Comparison of ENCODE assay signal across 8 mouse cellular contexts in the genomic region with DNA sequence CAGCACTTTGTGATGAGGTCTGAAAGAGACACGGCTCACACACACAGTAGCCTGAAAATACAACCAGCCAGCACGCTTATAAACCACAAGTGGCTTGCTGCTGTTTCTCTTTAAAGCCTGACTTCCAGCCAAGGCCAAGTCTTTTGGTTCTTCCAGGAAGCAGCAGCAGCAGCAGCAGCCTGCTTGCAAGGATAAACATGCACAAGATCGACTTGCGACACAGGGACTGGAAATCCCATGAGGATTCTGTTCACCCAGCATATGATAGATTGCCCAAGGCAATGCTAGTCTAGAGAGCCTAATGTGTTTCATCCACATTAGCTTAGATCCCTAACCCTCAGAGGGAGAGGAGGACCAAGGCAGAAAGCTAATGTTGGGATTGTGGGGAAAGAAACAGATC. TPM values are rescaled to one million over a fixed set of nuclear protein-coding genes. Genes with fewer than 3 reads are reported as not detected.
DNase-seq lines count a peak whose midpoint lies in the region; ATAC-seq and TF ChIP-seq lines count a peak whose summit lies in the region.

No protein-coding gene starts in this region.

- H3K9ac ChIP-seq in midbrain, embryonic 15.5 days = no peak overlapping the region

- no peak for ATAC-seq in midbrain, embryonic 15.5 days (replicated peaks)

- H3K9me3 ChIP-seq in midbrain, embryonic 15.5 days = no peaks in the 10 kb centered on the region

- peak; percentile 68 to 76 for DNase-seq in lung, adult 18-20 months
- no peak for DNase-seq in lung, adult 2 months
- peak; percentile 68 to 75 for DNase-seq in heart, adult 9 months (ENCODE audit: low spot score in 2 of 2)
- DNase-seq in kidney, adult 9 months = peak; percentile 57
- DNase-seq in right cerebral cortex, adult 18-20 months = no peak
- no peak for DNase-seq in right cerebral cortex, adult 2 months (ENCODE audit: low spot score in 2 of 2)
- DNase-seq in layer of hippocampus, adult 9-11 months = no peak

- H3K4me1 ChIP-seq in lung, adult 2 months (ENCODE audit: control insufficient read depth, insufficient read depth, low read length) = peaks cover 57% of the 10 kb centered on the region
- H3K4me1 ChIP-seq in midbrain, embryonic 15.5 days = peaks cover 21% of the 10 kb centered on the region

- H3K4me3 ChIP-seq in lung, adult 2 months (replicated peaks; ENCODE audit: extremely low read depth, low read depth, low read length) = no peak overlapping the region
- no peak overlapping the region for H3K4me3 ChIP-seq in midbrain, embryonic 15.5 days

- H3K36me3 ChIP-seq in midbrain, embryonic 15.5 days (replicated peaks) = no peaks in the 10 kb centered on the region

- H3K4me2 ChIP-seq in midbrain, embryonic 15.5 days = no peak overlapping the region

- no peaks in the 10 kb centered on the region for H3K27me3 ChIP-seq in midbrain, embryonic 15.5 days (replicated peaks)

- WGBS in lung, adult 2 months = 6% methylated on average over 4 of the region's 4 CpGs
- WGBS in midbrain, embryonic 15.5 days = 49% methylated on average over 4 of the region's 4 CpGs

- TF ChIP-seq CTCF in lung, adult 2 months (IDR thresholded peaks at IDR 0.05; ENCODE audit: insufficient read depth, low read length) = no peak

- TF ChIP-seq POLR2A in lung, adult 2 months (IDR thresholded peaks at IDR 0.05; ENCODE audit: borderline replicate concordance, extremely low read depth, low read depth, low read length) = no peak

- H3K27ac ChIP-seq in midbrain, embryonic 15.5 days = 0 out of 2 replicates have a peak overlapping the region, but pooled peaks have one; percentile 1

RNA-seq across cellular contexts. Expression of gene Fermt2, which starts 22.0 kb away (rescaled TPM):
- polyA plus RNA-seq in lung, adult 2 months (2012; rRNA removed) = 86.3 and 127 TPM in 2 replicates
- 55.3 and 67.1 TPM in 2 replicates for polyA plus RNA-seq in midbrain, embryonic 15.5 days (2015; fragmentation: Nextera tagmentation; extraction: Ambion mirVana)

Comparison
In these comparisons a context has a peak if more than half of its experiments do, and no peak if none do; other contexts are left out.
1. DNase-seq: peak in lung, adult 18-20 months (2 of 2), heart, adult 9 months (2 of 2) and kidney, adult 9 months (single experiment); none in lung, adult 2 months (single experiment), right cerebral cortex, adult 18-20 months (single experiment), right cerebral cortex, adult 2 months (0 of 2) and layer of hippocampus, adult 9-11 months (single experiment).